Mouse (Mus musculus): ENCODE measurements around the gene Hyls1. TPM values are rescaled to one million over a fixed set of nuclear protein-coding genes. Genes with fewer than 3 reads are reported as not detected.

The Hyls1 gene
- total and polyA plus RNA-seq, 3 experiments = 0.68 to 2.0 (median 1.5) TPM

GRCm38 (mm10) chr9:35548455-35548854 is 21.7 kb downstream of the Hyls1 start:
- Histone ChIP-seq H3K36me3 (ENCODE audit: control insufficient read depth, insufficient read depth, low read length) (no peaks in the 10 kb centered on the region), H3K4me3 (no peak overlapping the region), H3K79me2 (replicated peaks; ENCODE audit: control insufficient read depth, insufficient read depth, low read length) (no peaks in the 10 kb centered on the region), H3K9ac (ENCODE audit: low read depth, low read length) (no peak overlapping the region), H3K4me1 (ENCODE audit: control insufficient read depth, insufficient read depth, low read length) (no peaks in the 10 kb centered on the region), H3K27ac (no peak overlapping the region), H3K27me3 (ENCODE audit: control insufficient read depth, insufficient read depth, low read length) (no peaks in the 10 kb centered on the region)
- no peak for DNase-seq
- intact Hi-C loops (cut with DNase I) = loop anchor here (10.0 kb wide), 1 partner anchor 514 kb away; no protein-coding TSS in a partner anchor
- TF ChIP-seq EP300 (IDR thresholded peaks at IDR 0.05; ENCODE audit: insufficient read depth, low read depth, low read length) = no peak
- TF ChIP-seq POLR2A (IDR thresholded peaks at IDR 0.05; ENCODE audit: insufficient read depth, low read depth, low read length) = no peak
- no peak for TF ChIP-seq CTCF (IDR thresholded peaks at IDR 0.05)
- 77% methylated on average over 9 of the region's 9 CpGs for WGBS

GRCm38 (mm10) chr9:35546745-35547144 is 23.5 kb downstream of the Hyls1 start:
- no peak for DNase-seq
- intact Hi-C loops (cut with DNase I) = loop anchor here (10.0 kb wide), 1 partner anchor 512 kb away; no protein-coding TSS in a partner anchor
- H3K36me3 ChIP-seq (ENCODE audit: control insufficient read depth, insufficient read depth, low read length) = no peaks in the 10 kb centered on the region
- no peaks in the 10 kb centered on the region for H3K79me2 ChIP-seq (replicated peaks; ENCODE audit: control insufficient read depth, insufficient read depth, low read length)
- H3K9ac ChIP-seq (ENCODE audit: low read depth, low read length) = no peak overlapping the region
- no peaks in the 10 kb centered on the region for H3K4me1 ChIP-seq (ENCODE audit: control insufficient read depth, insufficient read depth, low read length)
- no peaks in the 10 kb centered on the region for H3K27me3 ChIP-seq (ENCODE audit: control insufficient read depth, insufficient read depth, low read length)
- TF ChIP-seq EP300 (IDR thresholded peaks at IDR 0.05; ENCODE audit: insufficient read depth, low read depth, low read length) = no peak
- no peak for TF ChIP-seq CTCF (IDR thresholded peaks at IDR 0.05)
- TF ChIP-seq POLR2A (IDR thresholded peaks at IDR 0.05; ENCODE audit: insufficient read depth, low read depth, low read length) = no peak
- no peak overlapping the region for H3K4me3 ChIP-seq
- 55% methylated on average over 9 of the region's 9 CpGs for WGBS
- H3K27ac ChIP-seq = no peak overlapping the region

GRCm38 (mm10) chr9:35545704-35546103 is 24.5 kb downstream of the Hyls1 start:
- Histone ChIP-seq H3K9ac (ENCODE audit: low read depth, low read length) (no peak overlapping the region), H3K27ac (no peak overlapping the region), H3K4me3 (no peak overlapping the region), H3K36me3 (ENCODE audit: control insufficient read depth, insufficient read depth, low read length) (no peaks in the 10 kb centered on the region), H3K27me3 (ENCODE audit: control insufficient read depth, insufficient read depth, low read length) (no peaks in the 10 kb centered on the region), H3K4me1 (ENCODE audit: control insufficient read depth, insufficient read depth, low read length) (no peaks in the 10 kb centered on the region), H3K79me2 (replicated peaks; ENCODE audit: control insufficient read depth, insufficient read depth, low read length) (no peaks in the 10 kb centered on the region)
- intact Hi-C loops (cut with DNase I) = loop anchor here (10.0 kb wide), 1 partner anchor 511 kb away; no protein-coding TSS in a partner anchor
- DNase-seq = no peak
- WGBS = 66% methylated on average over 12 of the region's 12 CpGs
- TF ChIP-seq EP300 (IDR thresholded peaks at IDR 0.05; ENCODE audit: insufficient read depth, low read depth, low read length) (no peak), CTCF (IDR thresholded peaks at IDR 0.05) (no peak), POLR2A (IDR thresholded peaks at IDR 0.05; ENCODE audit: insufficient read depth, low read depth, low read length) (no peak)

GRCm38 (mm10) chr9:35544666-35545065 is 25.5 kb downstream of the Hyls1 start:
- Histone ChIP-seq H3K4me3 (no peak overlapping the region), H3K9ac (ENCODE audit: low read depth, low read length) (no peak overlapping the region), H3K27ac (no peak overlapping the region), H3K4me1 (ENCODE audit: control insufficient read depth, insufficient read depth, low read length) (no peaks in the 10 kb centered on the region), H3K27me3 (ENCODE audit: control insufficient read depth, insufficient read depth, low read length) (no peaks in the 10 kb centered on the region), H3K79me2 (replicated peaks; ENCODE audit: control insufficient read depth, insufficient read depth, low read length) (no peaks in the 10 kb centered on the region), H3K36me3 (ENCODE audit: control insufficient read depth, insufficient read depth, low read length) (no peaks in the 10 kb centered on the region)
- TF ChIP-seq CTCF (IDR thresholded peaks at IDR 0.05) (no peak), EP300 (IDR thresholded peaks at IDR 0.05; ENCODE audit: insufficient read depth, low read depth, low read length) (no peak), POLR2A (IDR thresholded peaks at IDR 0.05; ENCODE audit: insufficient read depth, low read depth, low read length) (no peak)
- intact Hi-C loops (cut with DNase I) = loop anchor here (10.0 kb wide), 1 partner anchor 510 kb away; no protein-coding TSS in a partner anchor
- WGBS = 58% methylated on average over 2 of the region's 2 CpGs
- peak in 1 of 2 experiments; percentile 15 for DNase-seq

- Histone ChIP-seq H3K36me3 (ENCODE audit: control insufficient read depth, insufficient read depth, low read length) (no peaks in the 10 kb centered on the region), H3K4me1 (ENCODE audit: control insufficient read depth, insufficient read depth, low read length) (no peaks in the 10 kb centered on the region), H3K27me3 (ENCODE audit: control insufficient read depth, insufficient read depth, low read length) (no peaks in the 10 kb centered on the region), H3K9ac (ENCODE audit: low read depth, low read length) (no peak overlapping the region), H3K79me2 (replicated peaks; ENCODE audit: control insufficient read depth, insufficient read depth, low read length) (no peaks in the 10 kb centered on the region), H3K4me3 (no peak overlapping the region), H3K27ac (no peak overlapping the region)
- no peak for DNase-seq
- intact Hi-C loops (cut with DNase I) = loop anchor here (10.0 kb wide), 1 partner anchor 508 kb away; no protein-coding TSS in a partner anchor
- no peak for TF ChIP-seq CTCF (IDR thresholded peaks at IDR 0.05)
- no peak for TF ChIP-seq EP300 (IDR thresholded peaks at IDR 0.05; ENCODE audit: insufficient read depth, low read depth, low read length)
- TF ChIP-seq POLR2A (IDR thresholded peaks at IDR 0.05; ENCODE audit: insufficient read depth, low read depth, low read length) = no peak
- WGBS = 87% methylated on average over 14 of the region's 14 CpGs
Observed at GRCm38 (mm10) chr9:35543099-35543860, 26.9 kb downstream of the Hyls1 start.

- no peak overlapping the region for H3K9ac ChIP-seq (ENCODE audit: low read depth, low read length)
Observed at GRCm38 (mm10) chr9:35541941-35542340, 28.3 kb downstream of the Hyls1 start.

More at GRCm38 (mm10) chr9:35541941-35542340, 28.3 kb downstream of the Hyls1 start:
- intact Hi-C loops (cut with DNase I) = loop anchor here (1.0 to 10.0 kb wide), 2 partner anchors 260 to 507 kb away; no protein-coding TSS in a partner anchor
- 54% methylated on average over 6 of the region's 6 CpGs for WGBS
- H3K27ac ChIP-seq = no peak overlapping the region
- TF ChIP-seq EP300 (IDR thresholded peaks at IDR 0.05; ENCODE audit: insufficient read depth, low read depth, low read length) (no peak), POLR2A (IDR thresholded peaks at IDR 0.05; ENCODE audit: insufficient read depth, low read depth, low read length) (no peak), CTCF (IDR thresholded peaks at IDR 0.05) (no peak)
- H3K4me3 ChIP-seq = no peak overlapping the region
- no peak for DNase-seq
- no peaks in the 10 kb centered on the region for H3K36me3 ChIP-seq (ENCODE audit: control insufficient read depth, insufficient read depth, low read length)
- no peaks in the 10 kb centered on the region for H3K4me1 ChIP-seq (ENCODE audit: control insufficient read depth, insufficient read depth, low read length)
- no peaks in the 10 kb centered on the region for H3K79me2 ChIP-seq (replicated peaks; ENCODE audit: control insufficient read depth, insufficient read depth, low read length)
- H3K27me3 ChIP-seq (ENCODE audit: control insufficient read depth, insufficient read depth, low read length) = no peaks in the 10 kb centered on the region
